Comparison of ENCODE assay signal across 14 mouse cellular contexts in the genomic region with DNA sequence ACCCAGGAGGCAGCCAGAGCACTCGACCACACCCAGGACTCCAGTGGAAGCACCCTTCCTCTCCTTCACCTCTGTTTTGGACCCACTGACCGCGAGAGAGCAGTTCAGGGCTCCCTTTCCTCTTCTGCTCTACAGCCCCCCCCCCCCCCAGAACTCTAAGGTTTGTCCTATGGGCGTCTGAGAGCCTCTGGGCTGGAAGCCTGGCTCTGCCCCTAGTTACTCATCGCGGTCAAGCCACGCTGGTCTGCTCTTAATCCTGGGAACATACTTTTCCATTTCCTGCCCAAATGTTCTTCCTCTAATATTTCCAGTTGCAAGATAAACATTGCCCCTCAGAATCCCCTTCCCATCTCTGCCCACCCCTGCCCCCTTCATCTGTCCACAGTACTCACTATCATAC. TPM values are rescaled to one million over a fixed set of nuclear protein-coding genes. Genes with fewer than 3 reads are reported as not detected.
A peak's percentile ranks its signal among the peaks of the same experiment; 100 is the strongest.
DNase-seq lines count a peak whose midpoint lies in the region; ATAC-seq lines count a peak whose summit lies in the region.
"Had no signal": no experiment of that assay in that cellular context is flagged by ENCODE, and none has a peak within 500 bp of the region (broad histone marks: within the 10 kb centered on the region; RNA-seq: fewer than 3 reads in every experiment).

No protein-coding gene starts in this region.

- peak overlapping the region; percentile 71 for H3K27ac ChIP-seq in intestine, embryonic 16.5 days (ENCODE audit: low read length)
- no peak overlapping the region for H3K27ac ChIP-seq in intestine, embryonic 15.5 days
- H3K27ac ChIP-seq in limb, embryonic 10.5 days, result peak overlapping the region; percentile 74
- H3K27ac ChIP-seq: midbrain, embryonic 13.5 days had no signal

- peaks cover 21% of the 10 kb centered on the region for H3K4me1 ChIP-seq in intestine, embryonic 16.5 days (ENCODE audit: control insufficient read depth, insufficient read depth, low read length)
- peaks cover 19% of the 10 kb centered on the region for H3K4me1 ChIP-seq in intestine, embryonic 15.5 days (replicated peaks)
- peaks cover 28% of the 10 kb centered on the region for H3K4me1 ChIP-seq in limb, embryonic 10.5 days

- no peaks in the 10 kb centered on the region for H3K9me3 ChIP-seq in intestine, embryonic 16.5 days (ENCODE audit: control insufficient read depth, low read length)
- H3K9me3 ChIP-seq in intestine, embryonic 15.5 days, result no peaks in the 10 kb centered on the region
- no peaks in the 10 kb centered on the region for H3K9me3 ChIP-seq in limb, embryonic 10.5 days (replicated peaks)
- H3K9me3 ChIP-seq: hindbrain, embryonic 12.5 days; midbrain, embryonic 13.5 days had no signal

- no peaks in the 10 kb centered on the region for H3K36me3 ChIP-seq in intestine, embryonic 16.5 days (ENCODE audit: control insufficient read depth, insufficient read depth, low read length)
- H3K36me3 ChIP-seq in intestine, embryonic 15.5 days, result 0 out of 2 replicates have a peak, but pooled peaks cover 3% of the 10 kb centered on the region
- H3K36me3 ChIP-seq in limb, embryonic 10.5 days, result peaks cover 17% of the 10 kb centered on the region
- H3K36me3 ChIP-seq: midbrain, embryonic 13.5 days had no signal

- ATAC-seq in intestine, embryonic 16.5 days, result no peak
- no peak for ATAC-seq in intestine, embryonic 15.5 days

- H3K9ac ChIP-seq in intestine, embryonic 16.5 days (ENCODE audit: low read depth, low read length), result no peak overlapping the region
- no peak overlapping the region for H3K9ac ChIP-seq in intestine, embryonic 15.5 days
- H3K9ac ChIP-seq: hindbrain, embryonic 12.5 days; midbrain, embryonic 13.5 days had no signal

- intact Hi-C loops in gastrocnemius, postnatal 14 days (cut with DNase I; ENCODE audit: low total_unique reads), result no loop called here

- peak; percentile 83 for DNase-seq in 3T3-L1 (ENCODE audit: low read depth, low spot score)
- peak; percentile 47 for DNase-seq in Muller cell, postnatal 12 days (ENCODE audit: inconsistent ontology term)
- no peak for DNase-seq in limb, embryonic 10.5 days (ENCODE audit: low spot score)
- no peak for DNase-seq in testis, postnatal 14 days (ENCODE audit: low spot score)
- no peak for DNase-seq in spleen, postnatal 10 days (ENCODE audit: low spot score in 2 of 2)
- DNase-seq in gastrocnemius, postnatal 14 days, result no peak
- DNase-seq: adrenal gland, postnatal 36 days; cerebellum, postnatal 25 days; kidney, adult 8-10 months; thymus, adult 18-20 months had no signal

- no peaks in the 10 kb centered on the region for H3K27me3 ChIP-seq in intestine, embryonic 16.5 days (replicated peaks; ENCODE audit: control insufficient read depth, insufficient read depth, low read length)
- no peaks in the 10 kb centered on the region for H3K27me3 ChIP-seq in intestine, embryonic 15.5 days (replicated peaks)
- H3K27me3 ChIP-seq in limb, embryonic 10.5 days (ENCODE audit: low read depth, poor library complexity, severe bottlenecking), result no peaks in the 10 kb centered on the region
- H3K27me3 ChIP-seq: hindbrain, embryonic 12.5 days; midbrain, embryonic 13.5 days had no signal

- no peak overlapping the region for H3K4me2 ChIP-seq in intestine, embryonic 16.5 days (ENCODE audit: low read depth, low read length)
- H3K4me2 ChIP-seq in intestine, embryonic 15.5 days (replicated peaks), result no peak overlapping the region
- H3K4me2 ChIP-seq: hindbrain, embryonic 12.5 days; midbrain, embryonic 13.5 days had no signal

- H3K4me3 ChIP-seq in intestine, embryonic 16.5 days (ENCODE audit: low read length), result no peak overlapping the region
- no peak overlapping the region for H3K4me3 ChIP-seq in intestine, embryonic 15.5 days (replicated peaks)
- no peak overlapping the region for H3K4me3 ChIP-seq in limb, embryonic 10.5 days
- H3K4me3 ChIP-seq: hindbrain, embryonic 12.5 days; midbrain, embryonic 13.5 days had no signal

- 72% methylated on average over 7 of the region's 7 CpGs for WGBS in intestine, embryonic 16.5 days
- 71% methylated on average over 7 of the region's 7 CpGs for WGBS in intestine, embryonic 15.5 days
- 86% methylated on average over 7 of the region's 7 CpGs for WGBS in limb, embryonic 10.5 days

RNA-seq across cellular contexts. Expression of a gene that starts 15.9 kb away (rescaled TPM):
- polyA plus RNA-seq in intestine, embryonic 16.5 days (2015; fragmentation: Nextera tagmentation; extraction: Ambion mirVana), result 9.1 and 10.5 TPM in 2 replicates
- polyA plus RNA-seq in intestine, embryonic 15.5 days (2015; fragmentation: Nextera tagmentation; extraction: Ambion mirVana), result 10.4 and 11.7 TPM in 2 replicates
- 16.8 and 17.8 TPM in 2 replicates for polyA plus RNA-seq in limb, embryonic 10.5 days (2016; fragmentation: Nextera tagmentation; extraction: Ambion mirVana)
- 10 to 100 TPM; 46.8 to 48.1 TPM for total RNA-seq in gastrocnemius, postnatal 14 days (2021)

Comparison
In these comparisons a context has a peak if more than half of its experiments do, and no peak if none do; other contexts are left out.
1. DNase-seq: peak in 3T3-L1 (single experiment) and Muller cell, postnatal 12 days (single experiment); none in limb, embryonic 10.5 days (single experiment), testis, postnatal 14 days (single experiment), spleen, postnatal 10 days (0 of 2) and gastrocnemius, postnatal 14 days (single experiment).